Mouse (Mus musculus): ENCODE data around the gene Snx29.

DNA sequence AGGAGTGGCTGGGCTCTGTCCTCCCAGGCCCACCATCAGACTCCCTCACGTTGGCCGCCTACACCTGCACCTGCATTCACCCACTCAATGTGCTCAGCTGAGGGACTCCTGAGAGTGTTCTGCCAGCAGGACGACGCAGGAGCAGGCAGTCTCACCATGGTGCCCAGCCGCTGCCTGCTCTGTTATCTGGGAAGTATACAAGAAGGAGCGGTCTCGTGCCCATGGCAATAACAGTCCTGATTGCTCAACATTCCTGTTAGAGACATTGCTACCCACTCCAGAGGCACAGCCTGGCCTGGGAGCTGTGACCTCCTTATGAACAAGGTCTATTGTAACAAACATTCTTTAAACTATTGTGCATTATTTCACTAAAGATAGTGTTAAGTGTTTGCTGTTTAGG lies 435.2 kb downstream of the Snx29 start:
- no peak for TF ChIP-seq CTCF (IDR thresholded peaks at IDR 0.05; ENCODE audit: low read depth, low read length)
- TF ChIP-seq POLR2A (IDR thresholded peaks at IDR 0.05; ENCODE audit: extremely low read depth, insufficient read depth, low read length), result no peak
